Mouse (Mus musculus) CH12.LX (cell line): Measurements from ENCODE around the gene Ifitm7. TPM values are rescaled to one million over a fixed set of nuclear protein-coding genes. Genes with fewer than 3 reads are reported as not detected.

Source experiments
- polyA plus RNA-seq: library from polyadenylated mRNA; unstranded; fragments of >175 nt; gene quantifications from 2 replicates; pipeline ENCODE4 v1.2.1, GENCODE M21; 2012; ENCODE audit warnings: low read depth; ENCODE audit not compliant: insufficient read length
- total RNA-seq, 2 experiments: library from RNA; depleted of rRNA; stranded (reverse); fragments of 300-350 nt in 1 of 2; fragments of >200 nt in 1 of 2; gene quantifications; 2 replicates each; pipeline ENCODE4 v1.2.3; 2012 to 2014

Ifitm7 gene
- total and polyA plus RNA-seq, 3 experiments = not detected

Other genes starting within 250 kb of the Ifitm7 start
- gene Rrn3, start 206.2 kb downstream of the Ifitm7 start, total RNA-seq (2012; rRNA removed) = 83.5 and 105 TPM in 2 replicates
- 136 and 155 TPM in 2 replicates for gene Rrn3, start 206.2 kb downstream of the Ifitm7 start, total RNA-seq (2014; rRNA removed)
- 93.7 and 93.8 TPM in 2 replicates for gene Rrn3, start 206.2 kb downstream of the Ifitm7 start, polyA plus RNA-seq
- gene Ntan1, start 168.0 kb downstream of the Ifitm7 start, total RNA-seq (2012; rRNA removed) = 52.1 and 57.3 TPM in 2 replicates
- gene Ntan1, start 168.0 kb downstream of the Ifitm7 start, total RNA-seq (2014; rRNA removed) = 99.2 and 111 TPM in 2 replicates
- gene Ntan1, start 168.0 kb downstream of the Ifitm7 start, polyA plus RNA-seq = 66.0 and 71.3 TPM in 2 replicates
- gene Pdxdc1, start 83.8 kb downstream of the Ifitm7 start, total RNA-seq (2012; rRNA removed) = 80.9 and 86.9 TPM in 2 replicates
- 71.4 and 78.5 TPM in 2 replicates for gene Pdxdc1, start 83.8 kb downstream of the Ifitm7 start, total RNA-seq (2014; rRNA removed)
- 109 and 125 TPM in 2 replicates for gene Pdxdc1, start 83.8 kb downstream of the Ifitm7 start, polyA plus RNA-seq
- gene Mpv17l, start 83.7 kb downstream of the Ifitm7 start, total RNA-seq (2012; rRNA removed) = 0.51 and 0.88 TPM in 2 replicates
- gene Mpv17l, start 83.7 kb downstream of the Ifitm7 start, total RNA-seq (2014; rRNA removed) = 1.3 and 1.4 TPM in 2 replicates
- gene Mpv17l, start 83.7 kb downstream of the Ifitm7 start, polyA plus RNA-seq = 0.69 and 1.00 TPM in 2 replicates
- gene 2900011O08Rik, start 284 bp downstream of the Ifitm7 start, total RNA-seq (2012; rRNA removed) = not detected in 2 replicates
- not detected in 2 replicates for gene 2900011O08Rik, start 284 bp downstream of the Ifitm7 start, total RNA-seq (2014; rRNA removed)
- gene 2900011O08Rik, start 284 bp downstream of the Ifitm7 start, polyA plus RNA-seq = not detected in 2 replicates
- 65.0 and 84.8 TPM in 2 replicates for gene Nde1, start 176.4 kb upstream of the Ifitm7 start, total RNA-seq (2012; rRNA removed)
- gene Nde1, start 176.4 kb upstream of the Ifitm7 start, total RNA-seq (2014; rRNA removed) = 62.1 and 68.6 TPM in 2 replicates
- gene Nde1, start 176.4 kb upstream of the Ifitm7 start, polyA plus RNA-seq = 104 and 110 TPM in 2 replicates
- gene Marf1, start 176.5 kb upstream of the Ifitm7 start, total RNA-seq (2012; rRNA removed) = 22.0 and 26.7 TPM in 2 replicates
- 19.7 and 19.9 TPM in 2 replicates for gene Marf1, start 176.5 kb upstream of the Ifitm7 start, total RNA-seq (2014; rRNA removed)
- 24.5 and 28.1 TPM in 2 replicates for gene Marf1, start 176.5 kb upstream of the Ifitm7 start, polyA plus RNA-seq